Mouse (Mus musculus) bone marrow, adult 2 months (tissue): ENCODE measurements around the gene Add3. TPM values are rescaled to one million over a fixed set of nuclear protein-coding genes. Genes with fewer than 3 reads are reported as not detected.

Source experiments
- H3K27ac ChIP-seq: fragments of 200-500 bp; 2 replicates; pipeline ENCODE4 v1.5.1; 2012; ENCODE audit warnings: low read depth, mild to moderate bottlenecking, control low read depth, inconsistent platforms, low read length; ENCODE audit not compliant: control insufficient read depth, poor library complexity, insufficient read depth
- H3K4me1 ChIP-seq: fragments of 200-500 bp; 2 replicates; pipeline ENCODE4 v1.6.1; 2011; ENCODE audit warnings: low read length; ENCODE audit not compliant: control insufficient read depth, insufficient read depth
- H3K4me3 ChIP-seq: fragments of 200-500 bp; replicated peaks from 2 replicates; pipeline ENCODE3; 2011; ENCODE audit warnings: mild to moderate bottlenecking, low read depth, low read length, control low read depth; ENCODE audit not compliant: control insufficient read depth
- CTCF ChIP-seq: fragments of 200-500 bp; IDR thresholded peaks from 2 replicates; pipeline ENCODE4 v1.5.1; 2011; ENCODE audit warnings: low read length, control low read depth; ENCODE audit not compliant: control insufficient read depth, insufficient read depth
- POLR2A ChIP-seq: fragments of 200-500 bp; IDR thresholded peaks from 2 replicates; pipeline ENCODE4 v1.6.1; 2011; ENCODE audit warnings: low read depth, mild to moderate bottlenecking, control low read depth, low read length, borderline replicate concordance; ENCODE audit not compliant: control insufficient read depth
- WGBS: fragments of 180-500 bp; shearing (Covaris S2); methylation state at CpG from one replicate; pipeline ENCODE4 v1.1.7; 2018; 5-methylcytosine and 5-hydroxymethylcytosine counted together
- polyA plus RNA-seq: library from polyadenylated mRNA; stranded (reverse); fragments of >200 nt; gene quantifications from 2 replicates; pipeline ENCODE4 v1.2.4, GENCODE M21; 2011; ENCODE audit warnings: low replicate concordance; ENCODE audit not compliant: missing spikeins, insufficient read depth, insufficient read length

Add3 gene
- polyA plus RNA-seq, 1 experiment: 43.6 TPM

DNA sequence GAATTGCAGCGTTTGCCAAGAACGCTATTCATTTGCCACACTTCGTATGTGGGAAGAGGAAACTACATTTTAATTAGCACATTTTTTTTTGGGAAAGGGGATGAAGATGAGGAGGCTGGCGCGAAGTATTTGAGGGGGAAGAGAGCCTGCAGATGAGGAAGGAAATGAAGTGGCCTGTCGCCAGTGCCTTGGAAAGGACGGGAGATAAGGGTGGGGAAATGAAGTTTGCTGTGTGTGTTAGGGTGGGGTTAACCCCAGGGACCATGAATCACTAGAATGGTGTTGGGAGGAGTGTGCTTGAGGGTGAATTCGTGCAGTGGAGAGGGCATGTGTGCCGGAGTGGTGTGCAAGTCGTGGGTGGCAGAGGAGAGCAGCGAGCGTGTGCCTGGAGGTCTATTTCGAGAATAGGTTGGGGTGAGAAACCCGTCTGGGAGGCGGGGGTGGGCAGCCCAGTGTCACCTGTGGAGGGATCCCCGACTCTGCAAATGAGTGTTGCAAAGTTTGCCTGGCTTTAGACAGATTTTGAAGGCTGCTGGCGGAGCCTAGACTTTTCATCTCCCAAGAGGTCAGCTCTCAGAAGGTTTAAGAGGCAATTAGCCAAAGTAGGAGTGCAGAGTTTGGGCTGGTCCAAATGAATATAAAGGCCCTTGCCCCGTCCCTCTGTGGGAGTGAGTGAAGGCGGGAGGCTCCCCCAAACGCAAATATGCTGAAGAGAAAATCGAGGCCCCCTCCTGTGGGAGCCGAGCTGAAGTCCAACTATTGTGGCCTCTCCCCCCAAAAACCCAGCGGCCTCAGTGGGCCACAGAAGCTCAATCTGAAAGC lies 1.2 kb downstream of the Add3 start:
- Histone ChIP-seq H3K4me3 (peak overlapping the region; percentile 90), H3K4me1 (peaks cover 2% of the 10 kb centered on the region; the same call in 1 of the 2 replicates), H3K27ac (peak overlapping the region; percentile 51)
- TF ChIP-seq CTCF: no peak
- 0 out of 2 replicates have a peak, but pooled peaks have one; percentile 32 for TF ChIP-seq POLR2A
- WGBS: under 1% methylated on average over 23 of the region's 23 CpGs

GRCm38 (mm10) chr19:53142190-53143107 lies 2.2 kb downstream of the Add3 start:
- under 1% methylated on average over 84 of the region's 84 CpGs for WGBS
- Histone ChIP-seq H3K4me1 (no peaks in the 10 kb centered on the region; the same call in 1 of the 2 replicates), H3K4me3 (peak overlapping the region; percentile 90), H3K27ac (peak overlapping the region; percentile 71)
- TF ChIP-seq POLR2A (peak; percentile 95), CTCF (peak; percentile 59)

DNA sequence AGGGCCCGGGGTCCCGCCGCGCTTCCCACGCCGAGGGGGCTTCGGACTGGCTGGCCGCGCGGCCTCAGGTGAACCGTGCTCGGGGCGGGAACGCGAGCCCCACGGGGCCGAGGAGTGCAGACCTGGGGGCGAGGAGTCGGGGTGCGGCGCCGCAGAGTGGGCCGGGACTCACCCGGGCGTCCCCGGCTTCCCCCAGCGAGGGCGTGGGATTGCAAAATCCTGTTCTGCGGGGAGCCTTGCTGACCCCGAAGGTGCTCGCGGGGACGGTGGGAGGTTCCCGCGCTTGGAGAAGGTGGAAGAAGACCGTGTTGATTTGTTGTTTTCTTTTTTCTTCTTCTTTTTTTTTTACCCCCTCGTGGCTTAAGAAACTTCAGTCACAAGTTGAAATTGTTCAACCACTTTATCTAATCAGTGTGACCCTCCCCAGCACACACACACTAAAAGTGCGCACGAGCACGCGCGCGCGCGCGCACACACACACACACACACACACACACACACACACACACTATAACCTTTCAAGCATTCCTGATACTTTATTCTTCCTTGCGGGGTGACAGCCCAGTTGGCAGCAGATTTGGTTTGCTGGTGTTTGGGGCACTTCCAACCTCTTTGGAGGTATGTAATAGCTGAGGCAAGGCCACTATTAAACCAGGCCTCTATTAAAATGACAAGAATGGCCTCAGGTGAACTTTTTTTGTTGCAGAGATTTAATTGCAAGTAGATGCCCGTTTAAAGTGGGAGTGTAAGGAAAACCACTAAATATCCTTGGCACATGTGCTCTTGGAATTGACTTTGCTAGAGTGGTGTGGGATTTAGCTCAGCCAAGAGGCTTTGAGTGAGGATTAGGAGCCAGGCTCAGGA lies 3.1 kb downstream of the Add3 start:
- Histone ChIP-seq H3K27ac (peak overlapping the region; percentile 71), H3K4me3 (peak overlapping the region; percentile 86), H3K4me1 (no peaks in the 10 kb centered on the region; the same call in 1 of the 2 replicates)
- TF ChIP-seq POLR2A: no peak
- WGBS: under 1% methylated on average over 48 of the region's 48 CpGs

GRCm38 (mm10) chr19:53145075-53145474 lies 4.8 kb downstream of the Add3 start:
- H3K4me1 ChIP-seq: no peaks in the 10 kb centered on the region; the same call in 1 of the 2 replicates

DNA sequence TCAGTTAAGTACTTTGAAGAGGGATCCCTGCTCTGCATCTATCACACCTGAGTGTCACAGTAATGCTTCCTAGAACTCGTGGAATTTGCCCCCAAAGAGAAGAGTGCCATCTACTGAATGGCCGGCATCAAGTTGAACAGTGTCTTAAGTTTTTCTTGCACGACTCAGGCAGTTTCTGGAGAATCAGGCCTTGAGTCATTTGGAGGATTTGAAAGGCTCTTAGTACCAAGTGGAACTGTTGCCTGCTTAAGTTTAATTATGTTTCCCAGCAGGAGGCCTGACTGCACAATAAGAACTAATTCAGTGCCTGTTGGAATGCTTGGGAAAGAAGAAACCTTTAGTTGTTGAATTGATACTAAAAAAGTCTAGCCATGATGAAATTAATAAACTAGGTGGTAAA lies 9.1 kb downstream of the Add3 start:
- Histone ChIP-seq H3K27ac (no peak overlapping the region), H3K4me1 (peaks cover 1% of the 10 kb centered on the region; the same call in 1 of the 2 replicates), H3K4me3 (no peak overlapping the region)
- WGBS: 71% methylated on average over 3 of the region's 3 CpGs
- TF ChIP-seq POLR2A (no peak), CTCF (no peak)

More at GRCm38 (mm10) chr19:53145075-53145474, 4.8 kb downstream of the Add3 start:
- Histone ChIP-seq H3K4me3 (no peak overlapping the region), H3K27ac (no peak overlapping the region)
- TF ChIP-seq CTCF: no peak
- no peak for TF ChIP-seq POLR2A
- 15% methylated on average over 2 of the region's 2 CpGs for WGBS

DNA sequence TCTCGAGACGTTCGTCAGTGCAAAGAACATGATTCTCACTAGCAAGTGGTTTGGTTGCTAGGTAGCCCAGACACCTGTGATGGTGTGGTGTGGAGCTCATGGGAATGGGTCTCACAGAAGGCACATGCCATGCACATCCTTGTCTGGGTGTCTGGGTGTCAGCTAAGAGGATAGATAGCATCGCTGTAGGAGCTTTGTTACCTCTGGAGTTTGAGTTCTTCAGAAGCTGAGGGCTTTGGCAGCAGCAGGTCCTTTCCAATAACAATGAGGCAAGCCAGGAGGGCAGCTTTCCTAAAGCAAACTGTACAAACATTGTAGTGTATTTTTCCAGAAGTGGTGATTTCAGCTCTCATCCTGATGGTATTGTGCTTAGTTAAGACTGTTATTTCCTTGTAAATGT lies 12.2 kb downstream of the Add3 start:
- Histone ChIP-seq H3K27ac (no peak overlapping the region), H3K4me1 (peaks cover 1% of the 10 kb centered on the region; the same call in 1 of the 2 replicates), H3K4me3 (no peak overlapping the region)
- 76% methylated on average over 4 of the region's 4 CpGs for WGBS
- TF ChIP-seq POLR2A (no peak), CTCF (no peak)

GRCm38 (mm10) chr19:53153096-53153495 lies 12.9 kb downstream of the Add3 start:
- no peak overlapping the region for H3K27ac ChIP-seq
- 12% methylated on average over 4 of the region's 4 CpGs for WGBS
- TF ChIP-seq CTCF: no peak
- TF ChIP-seq POLR2A: no peak
- H3K4me3 ChIP-seq: no peak overlapping the region
- peaks cover 1% of the 10 kb centered on the region; the same call in 1 of the 2 replicates for H3K4me1 ChIP-seq

DNA sequence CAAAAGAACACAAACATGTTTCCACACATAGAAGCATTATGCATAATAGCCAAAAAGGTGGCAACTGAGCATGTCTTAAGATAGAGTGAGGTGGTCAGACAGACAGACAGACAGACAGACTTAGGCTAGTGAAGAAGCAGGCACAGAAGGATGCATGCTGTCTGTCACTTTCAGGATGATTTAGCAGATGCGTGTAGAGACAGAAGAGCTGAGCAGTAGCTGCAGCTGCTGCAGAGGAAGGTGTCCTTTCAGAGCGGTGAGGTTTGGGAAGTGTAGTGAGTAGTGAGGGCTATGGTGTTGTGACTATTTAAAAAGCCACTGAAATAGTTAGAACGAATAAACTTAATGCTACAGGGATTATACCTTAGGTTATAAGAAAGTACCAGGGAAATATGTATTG lies 13.9 kb downstream of the Add3 start:
- H3K27ac ChIP-seq: no peak overlapping the region
- no peak overlapping the region for H3K4me3 ChIP-seq
- TF ChIP-seq POLR2A: no peak
- no peak for TF ChIP-seq CTCF
- WGBS: 70% methylated on average over 3 of the region's 3 CpGs
- H3K4me1 ChIP-seq: peaks cover 1% of the 10 kb centered on the region; the same call in 1 of the 2 replicates
